Mouse (Mus musculus) stomach, postnatal 0 days (tissue): ENCODE data around the gene Traf1.

ENCODE experiments used
- CTCF ChIP-seq: IDR thresholded peaks from 2 replicates; pipeline ENCODE4 v1.5.1; 2016; ENCODE audit warnings: antibody characterized with exemption, low read depth, mild to moderate bottlenecking, moderate library complexity
- EP300 ChIP-seq: optimal IDR thresholded peaks from 2 replicates; pipeline ENCODE3; 2016; ENCODE audit warnings: antibody characterized with exemption

GRCm38 (mm10) chr2:34960466-34960865 is 1.1 kb downstream of the Traf1 start:
- TF ChIP-seq CTCF (no peak), EP300 (no peak)
